Mouse (Mus musculus) heart, embryonic 13.5 days (tissue): ENCODE data around the gene Gm45713. TPM values are rescaled to one million over a fixed set of nuclear protein-coding genes. Genes with fewer than 3 reads are reported as not detected.

ENCODE experiments used
- ATAC-seq: fragments of 200-750 bp; cut with Nextera tagmentation; 2 replicates; pipeline ENCODE4 v1.8.0; 2017; ENCODE audit warnings: moderate TSS enrichment; ENCODE audit not compliant: insufficient number of reproducible peaks, low FRiP score, low TSS enrichment; ENCODE audit errors: extremely low read depth
- H3K27ac ChIP-seq: fragments of 300-500 bp; sonication (generic); replicated peaks from 2 replicates; pipeline ENCODE4 v1.5.1; 2015; ENCODE audit warnings: moderate library complexity, mild to moderate bottlenecking, inconsistent platforms
- H3K27me3 ChIP-seq: fragments of 300-500 bp; sonication (generic); replicated peaks from 2 replicates; pipeline ENCODE4 v1.6.1; 2015; ENCODE audit warnings: mild to moderate bottlenecking, inconsistent platforms
- H3K36me3 ChIP-seq: fragments of 300-500 bp; sonication (generic); 2 replicates; pipeline ENCODE4 v1.6.1; 2015; ENCODE audit warnings: mild to moderate bottlenecking, inconsistent platforms
- H3K4me1 ChIP-seq: fragments of 300-500 bp; sonication (generic); 2 replicates; pipeline ENCODE4 v1.6.1; 2015; ENCODE audit warnings: inconsistent platforms
- H3K4me2 ChIP-seq: fragments of 300-500 bp; sonication (generic); 2 replicates; pipeline ENCODE4 v1.6.1; 2015; ENCODE audit warnings: inconsistent platforms, mild to moderate bottlenecking, moderate library complexity
- H3K4me3 ChIP-seq: fragments of 300-500 bp; sonication (generic); 2 replicates; pipeline ENCODE4 v1.5.1; 2015; ENCODE audit warnings: moderate library complexity, mild to moderate bottlenecking, inconsistent platforms
- H3K9ac ChIP-seq: fragments of 300-500 bp; sonication (generic); 2 replicates; pipeline ENCODE4 v1.6.1; 2015; ENCODE audit warnings: inconsistent platforms, mild to moderate bottlenecking, moderate library complexity
- H3K9me3 ChIP-seq: fragments of 300-500 bp; sonication (generic); 2 replicates; pipeline ENCODE4 v1.6.1; 2016; ENCODE audit warnings: inconsistent platforms
- WGBS: fragments of 180-500 bp; shearing (Covaris S2); methylation state at CpG from one replicate; pipeline ENCODE4 v1.1.7; 2015; ENCODE audit warnings: mixed read lengths; 5-methylcytosine and 5-hydroxymethylcytosine counted together
- polyA plus RNA-seq: library from polyadenylated mRNA; unstranded; fragments of >200 nt; fragmentation: Nextera tagmentation; extraction: Ambion mirVana; gene quantifications from 2 replicates; pipeline ENCODE4 v1.2.1, GENCODE M21; 2015

Gene Gm45713
- polyA plus RNA-seq, 1 experiment from 2014 or later: 0.17 TPM

GRCm38 (mm10) chr7:45093516-45093905 lies 42.5 kb downstream of the Gm45713 start:
- Histone ChIP-seq H3K4me1 (peaks cover 28% of the 10 kb centered on the region), H3K36me3 (peaks cover 20% of the 10 kb centered on the region), H3K9me3 (no peaks in the 10 kb centered on the region), H3K9ac (no peak overlapping the region), H3K27me3 (no peaks in the 10 kb centered on the region), H3K4me3 (no peak overlapping the region), H3K27ac (peak overlapping the region; percentile 90; the same call in 1 of the 2 replicates), H3K4me2 (no peak overlapping the region)
- ATAC-seq: no peak
- WGBS: 34% methylated on average over 15 of the region's 18 CpGs

GRCm38 (mm10) chr7:45092828-45093515 lies 43.1 kb downstream of the Gm45713 start:
- ATAC-seq: no peak
- no peak overlapping the region for H3K4me2 ChIP-seq
- peak overlapping the region; percentile 50; the same call in 1 of the 2 replicates for H3K9ac ChIP-seq
- 60% methylated on average over 12 of the region's 12 CpGs for WGBS
- no peaks in the 10 kb centered on the region for H3K9me3 ChIP-seq
- H3K27me3 ChIP-seq: no peaks in the 10 kb centered on the region
- H3K27ac ChIP-seq: peak overlapping the region; percentile 90
- H3K36me3 ChIP-seq: peaks cover 24% of the 10 kb centered on the region
- no peak overlapping the region for H3K4me3 ChIP-seq
- peaks cover 28% of the 10 kb centered on the region for H3K4me1 ChIP-seq

GRCm38 (mm10) chr7:45092048-45092447 lies 44.0 kb downstream of the Gm45713 start, which contains the start of gene Rcn3:
Gene Rcn3, minus strand, starts transcription at chr7:45092221.
- peak within 1 kb of the TSS; percentile 62 for H3K4me3 ChIP-seq
- H3K27ac ChIP-seq: peak within 1 kb of the TSS; percentile 90
- no peaks in the 10 kb centered on the region for H3K27me3 ChIP-seq
- peaks cover 30% of the 10 kb centered on the region for H3K36me3 ChIP-seq
- H3K4me2 ChIP-seq: peak within 1 kb of the TSS; percentile 71
- WGBS: under 1% methylated on average over 16 of the region's 16 CpGs
- peaks cover 28% of the 10 kb centered on the region for H3K4me1 ChIP-seq
- H3K9me3 ChIP-seq: no peaks in the 10 kb centered on the region
- peak; percentile 73 for ATAC-seq
- H3K9ac ChIP-seq: peak within 1 kb of the TSS; percentile 91

- Histone ChIP-seq H3K27me3 (no peaks in the 10 kb centered on the region), H3K4me3 (peak overlapping the region; percentile 62), H3K4me2 (peak overlapping the region; percentile 71), H3K36me3 (peaks cover 38% of the 10 kb centered on the region), H3K27ac (peak overlapping the region; percentile 90), H3K9ac (peak overlapping the region; percentile 91), H3K9me3 (no peaks in the 10 kb centered on the region), H3K4me1 (peaks cover 28% of the 10 kb centered on the region)
- 9% methylated on average over 35 of the region's 35 CpGs for WGBS
- ATAC-seq: peak; percentile 48; the same call in 1 of the 2 replicates
Observed at GRCm38 (mm10) chr7:45091001-45091990, 44.7 kb downstream of the Gm45713 start.

- H3K27me3 ChIP-seq: no peaks in the 10 kb centered on the region
- H3K4me3 ChIP-seq: peak overlapping the region; percentile 62
- ATAC-seq: no peak
- H3K27ac ChIP-seq: peak overlapping the region; percentile 90
- 74% methylated on average over 13 of the region's 13 CpGs for WGBS
- H3K9me3 ChIP-seq: no peaks in the 10 kb centered on the region
- peak overlapping the region; percentile 71 for H3K4me2 ChIP-seq
- H3K9ac ChIP-seq: peak overlapping the region; percentile 91
- H3K36me3 ChIP-seq: peaks cover 47% of the 10 kb centered on the region
- H3K4me1 ChIP-seq: peaks cover 28% of the 10 kb centered on the region
Observed at GRCm38 (mm10) chr7:45090251-45090977, 45.6 kb downstream of the Gm45713 start.

- no peak for ATAC-seq
- Histone ChIP-seq H3K36me3 (peaks cover 65% of the 10 kb centered on the region), H3K27ac (no peak overlapping the region), H3K4me1 (peaks cover 27% of the 10 kb centered on the region), H3K4me3 (no peak overlapping the region), H3K4me2 (no peak overlapping the region), H3K9ac (no peak overlapping the region), H3K27me3 (no peaks in the 10 kb centered on the region), H3K9me3 (no peaks in the 10 kb centered on the region)
- WGBS: 90% methylated on average over 17 of the region's 17 CpGs
Observed at GRCm38 (mm10) chr7:45088597-45088996, 47.4 kb downstream of the Gm45713 start.

- Histone ChIP-seq H3K4me1 (peaks cover 21% of the 10 kb centered on the region), H3K27me3 (no peaks in the 10 kb centered on the region), H3K4me2 (no peak overlapping the region), H3K4me3 (no peak overlapping the region), H3K27ac (no peak overlapping the region), H3K36me3 (peaks cover 83% of the 10 kb centered on the region), H3K9ac (no peak overlapping the region), H3K9me3 (no peaks in the 10 kb centered on the region)
- no peak for ATAC-seq
- 76% methylated on average over 4 of the region's 4 CpGs for WGBS
Observed at GRCm38 (mm10) chr7:45086084-45086483, 49.9 kb downstream of the Gm45713 start.

- whole genome bisulfite sequencing: 80% methylated on average over 22 of the region's 22 CpGs
- Histone ChIP-seq H3K4me2 (no peak overlapping the region), H3K4me1 (peaks cover 11% of the 10 kb centered on the region; the same call in 1 of the 2 replicates), H3K27me3 (no peaks in the 10 kb centered on the region), H3K27ac (no peak overlapping the region), H3K4me3 (no peak overlapping the region), H3K36me3 (peaks cover 70% of the 10 kb centered on the region), H3K9me3 (no peaks in the 10 kb centered on the region), H3K9ac (0 out of 2 replicates have a peak overlapping the region, but pooled peaks have one; percentile 17)
- no peak for ATAC-seq
Observed at GRCm38 (mm10) chr7:45083300-45083890, 52.6 kb downstream of the Gm45713 start.

- no peak overlapping the region for H3K4me3 ChIP-seq
- H3K27ac ChIP-seq: peak overlapping the region; percentile 52
- H3K9me3 ChIP-seq: no peaks in the 10 kb centered on the region
- ATAC-seq: no peak; the same call in 1 of the 2 replicates
- 0 out of 2 replicates have a peak overlapping the region, but pooled peaks have one; percentile 21 for H3K9ac ChIP-seq
- H3K27me3 ChIP-seq: no peaks in the 10 kb centered on the region
- H3K4me2 ChIP-seq: peak overlapping the region; percentile 27
- peaks cover 11% of the 10 kb centered on the region; the same call in 1 of the 2 replicates for H3K4me1 ChIP-seq
- 57% methylated on average over 25 of the region's 25 CpGs for WGBS
- peaks cover 69% of the 10 kb centered on the region for H3K36me3 ChIP-seq
Observed at GRCm38 (mm10) chr7:45082401-45083299, 53.4 kb downstream of the Gm45713 start.

- no peaks in the 10 kb centered on the region for H3K27me3 ChIP-seq
- no peak overlapping the region for H3K27ac ChIP-seq
- H3K4me3 ChIP-seq: no peak overlapping the region
- 43% methylated on average over 5 of the region's 5 CpGs for WGBS
- H3K9me3 ChIP-seq: no peaks in the 10 kb centered on the region
- H3K4me1 ChIP-seq: peaks cover 14% of the 10 kb centered on the region
- peaks cover 69% of the 10 kb centered on the region for H3K36me3 ChIP-seq
- no peak overlapping the region for H3K4me2 ChIP-seq
- H3K9ac ChIP-seq: no peak overlapping the region
- ATAC-seq: no peak
Observed at GRCm38 (mm10) chr7:45081016-45081415, 55.0 kb downstream of the Gm45713 start.
